Mouse (Mus musculus) hindbrain, embryonic 14.5 days (tissue): ENCODE measurements at regions not wholly inside any gene's neighbourhood (a gene's known extent, or its start where the extent isn't known, plus 50 kb on each side); places are given as distances from the start of the nearest gene placed in this dataset.

Experiments
- ATAC-seq: fragments of 200-750 bp; cut with Nextera tagmentation; 2 replicates; pipeline ENCODE4 v1.8.0; 2017; ENCODE audit warnings: moderate number of reproducible peaks, mild to moderate bottlenecking, moderate TSS enrichment, moderate library complexity; ENCODE audit not compliant: low FRiP score
- DNase-seq: peaks from one replicate; pipeline ENCODE4 v3.0.0-alpha.2; 2015; ENCODE audit warnings: low spot score
- H3K27ac ChIP-seq: fragments of 300-500 bp; sonication (generic); 2 replicates; pipeline ENCODE4 v1.5.1; 2014; ENCODE audit warnings: mild to moderate bottlenecking, moderate library complexity
- H3K27me3 ChIP-seq: fragments of 300-500 bp; sonication (generic); 2 replicates; pipeline ENCODE4 v1.6.1; 2014; ENCODE audit warnings: mild to moderate bottlenecking, low read length, mixed read lengths; ENCODE audit not compliant: control insufficient read depth, insufficient read depth
- H3K36me3 ChIP-seq: fragments of 300-500 bp; sonication (generic); replicated peaks from 2 replicates; pipeline ENCODE4 v1.6.1; 2014; ENCODE audit not compliant: control insufficient read depth, insufficient read depth
- H3K4me1 ChIP-seq: fragments of 300-500 bp; sonication (generic); replicated peaks from 2 replicates; pipeline ENCODE4 v1.6.1; 2014; ENCODE audit warnings: antibody characterized with exemption, low read length, mixed read lengths; ENCODE audit not compliant: control insufficient read depth, insufficient read depth
- H3K4me2 ChIP-seq: fragments of 300-500 bp; sonication (generic); replicated peaks from 2 replicates; pipeline ENCODE4 v1.6.1; 2014; ENCODE audit warnings: mild to moderate bottlenecking, moderate library complexity
- H3K4me3 ChIP-seq: fragments of 300-500 bp; sonication (generic); replicated peaks from 2 replicates; pipeline ENCODE4 v1.5.1; 2014; ENCODE audit warnings: mild to moderate bottlenecking, low read length
- H3K9ac ChIP-seq: fragments of 300-500 bp; sonication (generic); 2 replicates; pipeline ENCODE4 v1.6.1; 2014
- H3K9me3 ChIP-seq: fragments of 300-500 bp; sonication (generic); 2 replicates; pipeline ENCODE4 v1.6.1; 2016; ENCODE audit warnings: low read length; ENCODE audit not compliant: control insufficient read depth
- WGBS: fragments of 180-500 bp; shearing (Covaris S2); extraction: QIAGEN DNeasy Blood & Tissue Kit; methylation state at CpG from one replicate; pipeline ENCODE4 v1.1.7; 2014; 5-methylcytosine and 5-hydroxymethylcytosine counted together

DNA sequence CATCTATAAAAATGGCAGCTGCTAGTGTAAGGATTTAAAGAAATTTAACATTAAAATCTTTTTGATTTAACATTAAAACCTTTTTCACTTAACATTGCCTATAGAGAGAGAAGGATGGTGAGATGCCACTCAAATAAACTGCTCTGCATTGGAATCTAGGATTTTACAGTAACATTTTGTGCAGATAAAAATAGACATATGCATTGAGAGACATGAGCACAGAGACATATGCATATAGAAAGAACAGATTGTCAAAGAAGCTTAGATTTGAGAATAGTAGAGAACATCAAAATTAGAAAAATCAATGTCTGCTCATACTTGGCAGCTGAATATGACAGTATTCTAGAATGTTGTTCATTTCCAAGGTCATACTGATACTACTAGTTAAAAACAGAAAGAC is 220.2 kb downstream of the Arap2 start:
- no peak for DNase-seq
- H3K27ac ChIP-seq, result no peak overlapping the region
- no peak for ATAC-seq

DNA sequence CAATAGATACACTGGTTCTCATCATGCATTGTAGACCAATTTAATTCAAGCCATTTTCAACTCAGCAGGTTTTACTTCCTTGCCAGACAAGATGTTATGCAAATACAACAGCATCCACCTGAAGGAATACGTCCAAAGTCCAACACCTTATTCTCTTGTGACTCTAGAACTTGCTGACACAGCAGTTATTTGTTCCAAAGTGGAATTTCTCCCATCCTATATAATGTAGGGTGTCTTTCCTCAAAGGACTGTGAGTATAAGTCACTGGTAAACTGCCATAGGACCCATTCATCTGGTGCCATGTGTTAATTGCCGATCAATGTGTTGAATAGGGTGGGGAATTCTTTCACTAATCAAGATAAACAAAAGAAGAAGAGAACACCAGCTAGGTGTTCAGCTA is 226.7 kb downstream of the Arap2 start:
- no peaks in the 10 kb centered on the region for H3K36me3 ChIP-seq
- DNase-seq (no peak), ATAC-seq (no peak)
- no peak overlapping the region for H3K4me3 ChIP-seq
- H3K27me3 ChIP-seq, result no peaks in the 10 kb centered on the region
- H3K9me3 ChIP-seq, result no peaks in the 10 kb centered on the region
- WGBS, result 92% methylated on average over 2 of the region's 2 CpGs
- no peak overlapping the region for H3K27ac ChIP-seq
- H3K4me2 ChIP-seq, result no peak overlapping the region
- no peaks in the 10 kb centered on the region for H3K4me1 ChIP-seq
- H3K9ac ChIP-seq, result no peak overlapping the region

More for the DNA sequence above, 220.2 kb downstream of the Arap2 start:
- no peaks in the 10 kb centered on the region for H3K9me3 ChIP-seq
- H3K27me3 ChIP-seq, result no peaks in the 10 kb centered on the region
- H3K36me3 ChIP-seq, result no peaks in the 10 kb centered on the region
- no peaks in the 10 kb centered on the region for H3K4me1 ChIP-seq
- H3K9ac ChIP-seq, result no peak overlapping the region
- H3K4me2 ChIP-seq, result no peak overlapping the region
- H3K4me3 ChIP-seq, result no peak overlapping the region

DNA sequence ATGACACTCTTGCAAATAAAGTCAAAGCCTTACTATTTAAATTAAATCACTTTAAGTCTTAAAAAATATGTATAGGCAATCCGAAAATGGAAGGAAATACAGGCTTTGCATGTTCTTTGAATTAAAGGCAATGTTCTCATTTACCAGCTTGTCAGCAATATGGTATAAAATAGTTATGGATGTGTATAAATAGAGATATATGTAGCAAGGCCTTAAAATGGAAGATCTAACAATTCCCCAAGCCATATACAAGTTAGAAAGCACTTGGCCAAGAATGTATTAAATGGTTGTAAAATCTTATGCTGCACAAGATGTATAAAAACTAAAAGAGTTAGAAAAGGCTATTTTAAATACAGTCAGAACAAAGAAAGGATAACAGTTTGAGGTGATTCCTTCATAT is 254.1 kb downstream of the Arap2 start:
- 88% methylated on average over 1 of the region's 1 CpGs for WGBS
- no peak for ATAC-seq

DNA sequence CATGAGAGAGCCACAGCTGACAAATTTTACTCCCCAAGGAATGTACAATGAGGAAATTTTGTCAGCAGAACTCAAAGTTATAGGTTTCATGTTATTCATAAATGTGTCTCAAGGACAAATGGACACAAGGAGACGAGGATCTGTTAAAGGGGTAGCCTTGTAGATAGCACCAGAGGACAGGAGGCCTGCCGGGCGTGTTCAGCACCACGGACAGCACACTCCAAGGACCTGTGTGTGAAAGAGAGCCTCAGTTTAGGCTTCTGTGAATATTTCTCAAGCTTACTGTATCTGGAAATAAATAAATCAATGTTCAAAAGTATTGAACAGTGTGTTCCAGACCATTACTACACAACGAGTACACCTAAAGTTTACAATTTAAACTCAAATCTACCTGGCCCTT is 282.4 kb downstream of the Arap2 start:
- DNase-seq, result peak; percentile 39
- no peaks in the 10 kb centered on the region for H3K27me3 ChIP-seq

More for the DNA sequence above, 254.1 kb downstream of the Arap2 start:
- no peak overlapping the region for H3K27ac ChIP-seq
- no peak for DNase-seq
- no peak overlapping the region for H3K9ac ChIP-seq
- H3K9me3 ChIP-seq, result no peaks in the 10 kb centered on the region
- no peaks in the 10 kb centered on the region for H3K36me3 ChIP-seq
- H3K27me3 ChIP-seq, result no peaks in the 10 kb centered on the region
- H3K4me3 ChIP-seq, result no peak overlapping the region
- H3K4me2 ChIP-seq, result no peak overlapping the region
- H3K4me1 ChIP-seq, result no peaks in the 10 kb centered on the region

DNA sequence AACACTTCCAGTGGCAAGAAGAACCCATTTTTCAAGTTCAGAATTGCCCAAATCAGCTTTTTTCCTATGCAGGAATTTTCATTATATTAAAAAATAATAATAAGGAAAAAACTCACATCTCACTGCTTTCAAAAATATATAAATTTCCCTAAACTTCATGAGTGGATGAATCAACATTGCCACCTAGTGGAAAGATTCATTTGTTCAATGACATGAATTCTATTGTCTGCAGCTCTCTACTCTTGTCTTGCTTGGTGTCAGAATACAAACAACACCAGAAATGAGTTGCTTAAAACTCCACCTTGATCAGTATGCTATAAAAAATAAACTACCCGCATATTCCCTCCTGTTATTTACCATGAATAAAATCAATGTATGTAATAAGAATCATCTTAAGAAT is 285.0 kb downstream of the Arap2 start:
- Histone ChIP-seq H3K4me3 (no peak overlapping the region), H3K27me3 (no peaks in the 10 kb centered on the region), H3K9me3 (no peaks in the 10 kb centered on the region), H3K4me2 (no peak overlapping the region), H3K9ac (no peak overlapping the region), H3K4me1 (no peaks in the 10 kb centered on the region), H3K27ac (no peak overlapping the region), H3K36me3 (no peaks in the 10 kb centered on the region)
- no peak for ATAC-seq
- 27% methylated on average over 1 of the region's 1 CpGs for WGBS
- peak; percentile 93 for DNase-seq

More for the DNA sequence above, 282.4 kb downstream of the Arap2 start:
- Histone ChIP-seq H3K36me3 (no peaks in the 10 kb centered on the region), H3K4me1 (no peaks in the 10 kb centered on the region), H3K9ac (no peak overlapping the region), H3K4me3 (no peak overlapping the region), H3K4me2 (no peak overlapping the region), H3K9me3 (no peaks in the 10 kb centered on the region), H3K27ac (no peak overlapping the region)
- 53% methylated on average over 5 of the region's 5 CpGs for WGBS
- ATAC-seq, result no peak; the same call in 1 of the 2 replicates

DNA sequence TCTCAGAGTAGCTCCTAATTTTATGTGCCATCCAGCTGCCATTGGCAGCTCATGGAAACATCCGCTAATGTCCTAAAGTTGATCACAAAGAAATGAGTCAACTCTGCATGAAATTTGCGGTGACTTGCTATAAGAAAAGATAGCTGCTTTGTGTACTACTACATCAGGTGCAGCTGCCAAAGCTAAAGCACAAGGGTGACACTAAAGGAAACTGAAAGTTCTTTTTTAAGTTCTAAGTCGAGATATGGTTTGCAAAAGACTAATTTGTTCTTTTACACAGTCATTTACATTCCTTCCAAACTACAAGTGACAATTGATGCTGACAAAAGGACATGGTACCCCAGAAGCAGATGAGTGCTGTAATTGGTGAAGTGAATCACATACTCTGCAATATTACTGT is 292.5 kb downstream of the Arap2 start:
- no peaks in the 10 kb centered on the region for H3K36me3 ChIP-seq
- H3K9ac ChIP-seq, result no peak overlapping the region
- H3K4me2 ChIP-seq, result no peak overlapping the region
- no peaks in the 10 kb centered on the region for H3K9me3 ChIP-seq
- H3K4me3 ChIP-seq, result no peak overlapping the region
- H3K27ac ChIP-seq, result no peak overlapping the region
- no peaks in the 10 kb centered on the region for H3K4me1 ChIP-seq
- 85% methylated on average over 3 of the region's 3 CpGs for WGBS
- ATAC-seq, result no peak
- no peaks in the 10 kb centered on the region for H3K27me3 ChIP-seq
- DNase-seq, result no peak

DNA sequence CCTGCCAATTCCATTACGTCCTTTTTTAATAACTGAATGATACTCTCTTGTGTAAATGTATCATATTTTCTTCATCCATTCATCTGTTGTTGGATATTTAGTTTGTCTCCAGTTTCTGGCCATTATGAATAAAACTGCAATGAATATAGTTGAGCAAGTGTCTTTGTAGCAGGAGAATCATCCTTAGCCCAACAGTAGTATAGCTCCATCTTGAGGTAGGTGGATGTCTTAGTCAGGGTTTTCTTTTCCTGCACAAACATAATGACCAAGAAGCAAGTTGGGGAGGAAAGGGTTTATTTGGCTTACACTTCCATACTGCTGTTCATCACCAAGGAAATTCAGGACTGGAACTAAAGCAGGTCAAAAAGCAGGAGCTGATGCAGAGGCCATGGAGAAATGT is 299.2 kb downstream of the Arap2 start:
- Histone ChIP-seq H3K36me3 (no peaks in the 10 kb centered on the region), H3K27me3 (no peaks in the 10 kb centered on the region), H3K9ac (no peak overlapping the region), H3K4me3 (no peak overlapping the region), H3K9me3 (no peaks in the 10 kb centered on the region), H3K27ac (no peak overlapping the region), H3K4me1 (no peaks in the 10 kb centered on the region), H3K4me2 (no peak overlapping the region)
- WGBS, result 82% methylated on average over 1 of the region's 1 CpGs
- ATAC-seq (no peak), DNase-seq (no peak)

DNA sequence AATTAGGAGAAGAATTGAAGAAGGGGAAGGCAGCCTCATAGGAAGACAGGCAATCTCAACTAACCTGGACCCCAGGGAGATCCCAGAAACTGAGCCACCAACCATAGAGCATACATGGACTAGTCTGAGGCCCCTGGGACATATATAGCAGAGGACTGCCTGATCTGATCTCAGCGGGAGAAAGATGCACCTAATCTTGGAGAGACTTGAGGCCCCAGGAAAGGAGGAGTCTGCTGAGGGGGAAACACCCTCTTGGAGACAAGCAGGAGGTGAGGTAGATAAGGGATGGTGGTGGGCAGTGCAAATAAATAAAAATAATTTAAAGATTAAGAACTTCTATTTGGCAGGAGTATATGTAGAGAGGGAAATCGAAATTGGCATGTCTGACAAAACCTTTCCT is 303.4 kb downstream of the Arap2 start:
- no peak overlapping the region for H3K4me3 ChIP-seq
- no peaks in the 10 kb centered on the region for H3K9me3 ChIP-seq
- H3K4me1 ChIP-seq, result no peaks in the 10 kb centered on the region
- 84% methylated on average over 2 of the region's 2 CpGs for WGBS
- ATAC-seq (no peak), DNase-seq (no peak)
- H3K27me3 ChIP-seq, result no peaks in the 10 kb centered on the region
- H3K36me3 ChIP-seq, result no peaks in the 10 kb centered on the region
- no peak overlapping the region for H3K27ac ChIP-seq
- H3K4me2 ChIP-seq, result no peak overlapping the region
- H3K9ac ChIP-seq, result no peak overlapping the region
